Mouse (Mus musculus) hematopoietic stem cell, adult 5-6 weeks (primary cell): ENCODE measurements around the gene Gadd45b. TPM values are rescaled to one million over a fixed set of nuclear protein-coding genes. Genes with fewer than 3 reads are reported as not detected.
A peak's percentile ranks its signal among the peaks of the same experiment; 100 is the strongest.

Experiments used
- ATAC-seq, 2 experiments: fragments of 125-278 bp in 1 of 2; replicated peaks in 1 of 2; 2 replicates each; pipeline ENCODE4 v1.8.0; 2016 to 2017; ENCODE audit warnings: inconsistent platforms in 2 of 2, mild to moderate bottlenecking in 2 of 2, moderate number of reproducible peaks in 2 of 2, low read depth in 1 of 2, moderate TSS enrichment in 1 of 2; ENCODE audit not compliant: low FRiP score in 2 of 2, poor library complexity in 2 of 2, severe bottlenecking in 2 of 2, insufficient read depth in 1 of 2, low TSS enrichment in 1 of 2
- total RNA-seq: library from RNA; stranded (forward); fragments of 172-1452, 232-1000 nt; gene quantifications from 2 replicates; pipeline ENCODE4 v1.2.3, GENCODE M21; 2017

Gene Gadd45b
- total RNA-seq, 1 experiment from 2014 or later, result 25.4 TPM

DNA sequence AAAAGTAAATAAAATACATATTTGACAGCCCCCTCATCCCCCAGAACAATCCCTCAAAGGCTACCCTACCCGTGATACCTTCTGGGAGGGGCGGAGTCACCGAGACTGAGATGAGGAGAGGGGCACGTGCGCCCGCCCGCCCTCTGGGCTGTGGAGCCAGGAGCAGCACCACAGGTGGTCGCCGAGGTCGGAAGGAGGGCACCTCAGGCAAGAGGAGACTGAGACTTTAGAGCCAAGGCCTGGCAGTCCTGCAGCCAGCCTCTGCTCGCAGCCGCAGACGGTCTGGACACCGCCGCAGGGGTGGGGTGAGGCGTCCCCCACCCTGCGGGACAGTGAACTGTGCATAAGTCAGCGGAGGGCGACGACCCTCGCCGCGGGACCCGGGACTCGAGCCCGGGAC is 1.8 kb downstream of the Gadd45b start:
- no peak for ATAC-seq

DNA sequence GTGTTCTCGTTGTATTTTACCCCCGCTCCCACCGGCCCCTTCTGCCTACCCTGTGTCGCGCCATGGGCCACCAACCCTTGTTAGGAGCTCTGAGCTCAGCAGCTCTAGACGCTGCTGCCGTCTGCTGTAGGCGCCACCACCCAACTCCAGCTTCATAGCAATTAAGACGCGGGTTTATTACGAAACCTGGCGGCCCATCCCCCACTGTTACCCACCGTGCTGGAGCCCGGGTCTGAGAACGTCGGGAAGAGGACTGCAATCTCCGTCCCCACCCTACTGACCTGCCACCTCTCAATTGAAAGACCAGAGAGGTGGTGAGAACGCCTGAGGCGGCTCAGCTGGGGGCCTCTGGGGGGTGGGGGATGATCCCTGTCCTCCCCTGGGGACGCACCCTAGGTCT is 2.3 kb downstream of the Gadd45b start:
- no peak for ATAC-seq

DNA sequence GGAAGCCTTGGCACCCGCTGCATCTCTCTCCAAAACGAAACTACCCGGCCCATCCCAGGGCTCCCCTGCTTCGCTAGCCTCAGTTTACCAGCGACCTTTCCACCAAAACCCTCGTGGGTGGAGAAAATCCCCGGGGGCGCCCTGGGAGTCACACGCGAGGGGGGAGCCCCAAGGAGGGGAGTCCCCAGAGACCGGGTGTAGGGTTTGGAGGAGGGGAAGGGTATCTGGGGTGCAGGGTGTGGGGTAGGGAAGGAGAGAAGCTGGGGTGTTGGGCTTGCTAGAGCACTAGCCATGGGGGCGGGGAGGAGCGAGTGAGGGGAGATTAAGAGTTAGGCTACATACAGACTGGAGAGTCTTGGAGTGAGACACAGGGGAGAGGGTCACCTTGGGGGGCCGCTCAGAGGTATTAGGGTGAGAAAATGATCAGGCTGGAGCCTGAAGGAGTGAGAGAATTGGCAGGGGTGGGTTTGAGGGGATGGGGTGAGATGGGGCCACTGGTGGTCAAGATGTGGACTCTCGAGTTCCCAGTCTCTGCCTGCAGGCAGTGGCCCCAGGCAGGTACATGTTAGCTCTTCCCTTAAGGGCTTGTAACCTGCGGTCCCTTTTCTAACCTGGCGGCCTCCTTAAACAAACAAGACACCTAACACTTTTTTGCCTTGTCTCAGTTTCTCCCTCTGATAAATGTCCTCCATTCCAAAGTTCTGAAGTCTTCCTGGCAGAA is 3.0 kb downstream of the Gadd45b start:
- no peak for ATAC-seq

DNA sequence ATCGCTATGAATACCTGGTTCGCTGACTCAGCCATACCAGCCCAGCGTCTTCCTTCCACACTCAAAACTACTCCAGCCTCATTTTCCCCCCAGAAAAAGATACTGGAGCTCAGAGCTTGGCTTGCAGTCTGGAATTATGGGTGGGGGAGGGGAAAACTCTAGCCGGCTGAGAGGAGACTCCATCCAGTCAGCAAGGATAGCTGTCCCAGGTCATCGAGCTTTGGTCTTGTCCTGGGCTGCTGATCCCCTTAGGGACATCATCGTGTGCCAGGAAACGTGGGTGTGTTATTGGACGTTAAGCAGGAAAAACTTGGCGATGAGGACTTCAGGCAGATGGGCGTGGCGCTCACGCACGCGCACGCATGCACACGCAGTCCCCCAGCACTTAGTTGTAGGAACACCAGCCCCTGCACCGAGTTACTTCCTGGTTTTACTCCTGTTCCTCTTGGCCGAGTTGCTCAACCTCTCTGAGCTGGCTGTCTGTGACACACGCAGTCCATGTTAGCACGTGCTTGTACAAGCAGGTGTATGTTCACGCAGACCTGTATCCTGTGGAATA is 3.6 kb downstream of the Gadd45b start:
- peak; percentile 9 to 29; a peak in 1 of 4 replicates for ATAC-seq

DNA sequence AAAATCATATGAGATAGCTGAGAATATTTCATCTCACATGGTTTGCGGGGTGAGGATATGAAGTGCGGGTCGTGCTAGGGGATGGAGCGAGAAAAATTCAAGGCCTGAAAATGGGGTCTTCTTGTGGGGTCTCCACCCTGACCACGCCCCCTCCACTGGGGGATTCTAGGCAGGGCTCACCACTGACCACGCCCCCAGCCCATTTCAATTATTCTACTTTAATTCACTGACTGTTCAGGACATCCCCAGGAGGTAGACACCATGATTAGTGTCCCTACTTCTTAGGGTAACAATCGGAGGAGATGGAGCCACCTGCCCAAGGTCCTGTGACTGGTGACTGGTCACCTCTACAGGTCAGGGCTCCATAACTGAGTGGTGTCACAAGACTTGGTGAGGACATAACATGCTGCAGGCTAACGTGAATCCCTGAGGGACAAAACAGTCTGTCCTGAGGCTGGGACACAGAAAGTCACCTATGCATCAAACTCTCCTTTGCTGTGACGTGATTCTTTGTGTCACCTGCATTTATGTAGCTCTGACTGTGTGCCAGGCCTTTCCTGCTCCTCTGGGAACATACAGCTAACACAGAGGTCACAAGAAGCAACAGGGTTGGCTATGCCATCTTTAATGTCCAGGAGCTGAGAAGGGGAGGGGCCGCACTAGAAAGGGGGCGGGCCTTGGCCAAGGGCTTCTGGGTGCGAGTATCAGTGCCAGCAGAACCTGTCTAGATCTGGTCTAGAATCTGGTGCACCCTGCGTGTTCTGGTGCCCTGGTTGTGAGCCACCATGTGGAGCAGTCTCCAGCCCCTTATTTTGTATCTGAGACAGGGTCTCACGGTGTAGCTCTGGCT is 4.5 kb downstream of the Gadd45b start:
- ATAC-seq, result no peak

DNA sequence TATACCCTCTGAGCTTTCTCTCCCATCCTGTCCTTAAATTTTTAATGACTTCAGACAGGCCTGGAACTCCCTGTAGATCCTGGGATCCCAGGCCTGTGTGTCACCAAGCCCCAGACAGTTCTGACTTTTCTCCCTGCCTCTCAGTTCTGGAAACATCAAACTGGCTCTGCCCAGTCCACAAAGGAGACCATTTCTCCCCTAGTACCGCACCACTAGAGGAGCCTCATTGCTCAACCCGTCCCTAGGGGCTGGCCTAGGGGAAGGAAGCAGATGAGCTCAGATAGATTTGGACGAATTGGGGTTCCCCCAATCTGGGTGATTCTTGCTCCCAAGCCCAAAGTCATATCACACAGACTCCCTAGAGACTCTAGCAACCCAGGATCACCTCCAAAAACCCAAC is 5.4 kb downstream of the Gadd45b start:
- no peak for ATAC-seq

DNA sequence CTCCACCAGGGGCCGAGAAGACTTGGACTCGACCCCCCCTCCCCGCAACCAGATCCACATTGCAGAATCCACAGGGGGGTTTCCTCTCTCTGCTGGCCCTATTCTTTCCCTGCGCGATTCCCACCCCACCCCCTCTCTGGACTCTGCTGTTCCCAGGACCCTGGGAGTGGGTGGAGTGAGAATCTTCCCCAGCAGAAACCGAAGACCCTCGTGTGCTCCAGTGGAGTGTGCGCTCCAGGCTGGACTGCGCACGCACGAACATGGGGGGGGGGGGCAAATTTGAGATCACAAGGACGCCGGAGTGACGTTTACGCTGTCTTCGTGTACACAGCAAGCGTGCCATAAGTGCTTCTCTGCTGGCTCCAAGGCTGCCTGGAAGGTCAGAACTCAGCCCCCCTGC is 5.8 kb downstream of the Gadd45b start:
- no peak for ATAC-seq

DNA sequence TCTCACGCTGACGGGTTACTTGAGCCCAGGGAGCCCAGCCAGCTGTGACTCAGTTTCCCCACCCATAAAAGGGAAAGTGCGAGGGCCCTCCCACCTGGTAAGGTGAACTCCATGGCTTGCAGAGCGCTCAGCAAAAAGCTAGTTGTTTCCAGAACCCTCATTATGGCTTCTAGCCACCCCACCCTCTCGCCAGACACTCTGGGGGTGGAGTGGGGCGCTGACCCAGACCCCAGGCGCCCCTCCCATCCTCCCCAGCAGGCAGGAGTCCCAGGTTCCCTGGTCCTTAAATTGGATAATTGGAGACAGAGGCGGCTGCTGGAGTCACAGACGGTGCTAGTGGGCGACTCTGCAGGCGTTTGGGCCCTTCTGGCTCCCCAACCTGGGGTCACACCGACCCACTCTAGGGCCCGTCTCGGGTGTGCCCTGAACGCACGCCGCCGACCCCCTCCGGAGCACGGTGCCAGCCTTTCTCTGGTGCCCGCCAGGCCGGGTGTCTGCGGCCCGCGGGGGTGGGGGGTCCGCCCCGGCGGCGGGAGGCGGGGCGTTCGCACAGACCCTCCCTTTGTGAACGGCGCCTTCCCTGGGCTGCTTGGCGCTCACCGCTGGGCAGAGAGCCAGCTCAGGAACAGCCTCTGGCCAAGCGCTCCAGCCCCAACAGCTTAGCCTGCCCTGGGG is 6.4 kb downstream of the Gadd45b start:
- ATAC-seq, result no peak

DNA sequence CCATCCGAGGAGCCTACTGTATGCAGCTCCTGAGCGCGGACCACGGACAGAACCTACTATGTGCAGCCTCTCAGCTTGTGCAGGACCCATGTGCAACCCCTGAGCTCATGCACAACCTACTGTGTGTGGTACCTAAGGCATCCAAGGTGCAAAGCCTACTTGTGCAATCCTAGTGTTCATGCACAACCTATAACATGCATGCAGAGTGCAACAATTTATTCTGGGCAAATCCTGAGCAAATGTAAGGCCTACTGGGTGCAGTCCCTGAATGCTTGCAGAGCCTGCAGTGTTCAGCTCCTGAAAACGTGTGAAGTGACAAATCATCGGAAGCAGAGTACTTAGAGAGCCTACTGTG is 6.9 kb downstream of the Gadd45b start:
- ATAC-seq, result no peak

DNA sequence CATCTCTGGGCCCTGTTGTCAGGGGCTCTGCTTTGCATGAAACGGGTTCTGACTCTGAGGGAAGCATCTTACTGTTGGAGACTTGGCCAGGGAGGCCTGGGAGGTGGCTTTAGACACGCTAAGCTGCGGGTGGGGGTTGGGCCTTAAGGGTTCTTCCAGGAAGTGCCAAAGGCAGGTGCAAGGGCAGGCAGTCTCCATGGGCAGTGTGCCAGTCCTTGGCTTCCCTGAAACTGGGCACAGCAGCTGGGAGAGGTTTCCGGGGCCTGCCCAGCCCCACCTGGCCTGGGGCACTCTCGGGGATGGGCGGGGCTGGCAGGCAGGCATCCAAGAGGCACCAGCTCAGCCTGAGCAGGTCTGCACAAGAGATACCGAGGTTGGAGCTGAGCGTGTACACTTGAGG is 7.8 kb downstream of the Gadd45b start:
- peak in 1 of 2 experiments; percentile 10; a peak in 1 of 4 replicates for ATAC-seq

DNA sequence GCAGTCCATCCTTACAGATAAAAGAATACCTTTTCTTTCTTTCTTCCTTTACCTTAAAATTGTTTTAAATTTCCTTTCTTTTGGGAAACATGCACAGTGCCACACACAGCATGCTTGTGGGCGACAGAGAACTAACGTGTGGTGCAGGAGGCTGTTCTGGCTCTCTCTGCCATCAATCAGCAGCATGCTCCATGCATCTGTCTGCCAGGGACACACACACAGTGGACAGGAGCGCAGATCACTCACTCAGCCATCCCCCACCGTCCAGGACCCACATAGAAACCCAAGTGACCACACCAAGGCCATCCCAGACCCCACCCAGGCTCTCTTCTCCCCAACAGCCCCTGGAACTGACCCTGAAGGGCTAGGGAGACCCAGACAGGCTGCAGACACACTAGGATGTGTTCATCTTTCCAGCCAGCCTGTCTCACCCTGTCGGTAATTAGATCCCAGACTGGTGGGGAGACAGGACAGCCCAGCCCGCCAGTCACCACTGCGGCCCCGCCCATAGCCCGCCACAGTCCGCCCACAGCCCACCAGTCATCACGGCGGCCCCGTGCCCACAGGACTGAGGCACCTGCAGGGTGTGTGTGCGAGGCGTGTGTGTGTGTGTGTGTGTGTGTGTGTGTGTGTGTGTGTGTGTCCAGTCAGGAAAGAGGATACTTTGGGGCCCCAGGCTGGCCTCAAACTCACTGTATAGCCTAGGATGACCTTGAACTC is 9.1 kb downstream of the Gadd45b start:
- 0 out of 4 replicates have a peak, but pooled peaks of 1 of the 2 experiments have one; percentile 12 for ATAC-seq

DNA sequence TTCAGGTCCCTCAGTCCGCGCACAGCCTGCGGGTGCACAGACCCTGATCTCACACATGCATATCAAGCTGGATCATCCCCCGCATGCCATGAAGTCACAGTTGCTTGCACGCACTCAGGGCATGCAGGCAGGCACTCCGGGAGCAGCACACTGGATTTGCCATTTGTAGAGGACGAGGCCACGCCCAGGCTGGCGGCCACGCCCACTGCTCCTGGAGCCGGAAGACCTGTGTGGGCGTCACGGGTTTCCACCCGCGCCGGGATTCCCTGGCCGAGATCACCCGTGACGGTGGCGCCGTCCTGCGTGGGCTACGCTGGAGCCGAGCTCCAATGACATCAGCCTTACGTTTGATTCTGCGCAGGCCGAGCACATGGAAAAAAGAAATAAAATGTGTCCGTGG is 9.8 kb downstream of the Gadd45b start:
- ATAC-seq, result peak; percentile 52 to 55

DNA sequence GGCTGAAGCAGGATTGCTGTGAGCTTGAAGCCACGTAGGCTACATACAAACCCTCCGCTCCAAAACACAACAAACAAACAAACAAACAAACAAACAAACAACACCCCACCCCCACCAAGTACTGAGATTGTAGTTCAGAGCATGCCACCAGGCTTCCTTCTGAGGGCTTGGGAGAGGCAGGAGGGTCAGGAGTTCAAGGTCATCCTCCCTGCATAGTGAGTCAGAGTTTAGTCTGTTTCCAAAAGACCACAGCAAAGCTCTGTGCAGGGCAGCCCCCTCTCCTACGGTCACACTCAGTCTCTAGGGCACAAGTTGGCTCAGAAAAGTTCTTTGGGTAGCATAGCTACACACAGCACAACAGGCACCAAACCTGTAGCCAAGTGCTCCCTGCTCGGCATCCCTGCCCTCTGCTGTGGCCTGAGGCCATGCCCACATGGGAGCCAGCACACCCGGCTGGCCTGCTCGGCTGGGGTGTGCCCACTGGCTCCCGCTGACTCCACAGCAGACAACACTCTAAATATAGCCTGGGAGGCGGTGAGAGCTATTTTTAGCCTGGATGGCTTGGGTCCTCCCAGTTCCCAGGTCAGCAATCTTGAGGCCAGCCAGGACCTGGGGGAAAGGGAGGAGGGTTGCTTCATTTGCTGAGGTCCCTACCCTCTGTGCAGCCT is 10.6 kb downstream of the Gadd45b start:
- ATAC-seq, result 0 out of 4 replicates have a peak, but pooled peaks of 1 of the 2 experiments have one; percentile 3

DNA sequence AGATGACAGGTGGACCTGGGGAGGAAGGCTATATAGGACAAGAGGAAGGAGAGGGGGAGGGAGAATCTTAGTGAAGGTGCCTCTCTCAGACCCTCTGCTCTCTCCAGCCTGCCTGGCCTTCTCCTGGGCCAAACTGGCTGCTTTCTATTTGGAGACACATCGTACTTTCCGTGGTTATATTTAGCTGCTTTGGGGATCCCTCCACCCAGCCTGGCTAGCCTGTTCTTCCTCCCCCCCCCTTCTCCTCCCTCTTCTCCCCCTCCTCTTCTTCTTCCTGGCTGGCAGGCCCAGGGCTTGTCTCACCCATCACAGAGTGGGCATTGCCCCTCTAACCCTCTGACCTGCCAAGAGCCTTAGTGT is 11.1 kb downstream of the Gadd45b start:
- no peak for ATAC-seq

DNA sequence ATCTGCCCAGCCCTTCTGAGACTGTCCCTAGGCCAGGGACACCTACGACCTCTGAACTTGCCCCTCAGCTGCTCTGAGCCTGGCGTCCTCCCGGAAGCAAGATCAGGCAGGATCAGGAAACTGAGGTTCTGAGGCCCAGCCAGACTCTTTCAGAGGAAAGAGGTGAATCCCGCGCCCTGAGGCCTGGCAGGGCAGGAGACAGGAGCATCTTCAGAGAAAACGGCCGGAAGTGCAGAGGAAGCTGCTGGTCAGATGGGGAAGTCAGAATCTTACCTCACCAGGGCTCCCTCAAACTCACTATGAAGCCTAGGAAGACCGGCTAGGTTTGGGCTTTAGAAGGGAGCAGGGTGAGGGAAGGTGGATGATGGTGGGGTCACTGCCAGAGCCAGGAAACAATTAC is 13.0 kb downstream of the Gadd45b start:
- peak in 1 of 2 experiments; percentile 49; a peak in 2 of 4 replicates for ATAC-seq

DNA sequence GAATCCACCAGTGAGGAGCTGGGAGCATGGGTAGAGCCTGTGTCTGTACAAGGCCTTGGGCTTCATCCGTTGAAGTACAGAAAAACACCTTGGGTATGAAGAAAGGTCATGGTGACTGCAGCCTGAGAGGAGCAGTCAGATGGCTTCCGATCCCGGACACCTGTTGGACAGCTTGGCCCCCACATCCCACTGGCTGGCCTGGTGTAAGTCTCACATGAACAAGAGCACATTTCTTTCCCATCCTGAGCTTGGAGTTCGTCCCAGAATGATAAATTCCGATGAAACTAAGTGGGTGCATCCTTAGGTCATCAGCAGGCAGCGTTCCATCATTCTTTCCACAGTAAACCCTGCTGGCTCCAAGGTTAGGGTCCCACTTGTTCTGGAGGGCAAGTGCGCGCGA is 13.8 kb downstream of the Gadd45b start:
- no peak for ATAC-seq

DNA sequence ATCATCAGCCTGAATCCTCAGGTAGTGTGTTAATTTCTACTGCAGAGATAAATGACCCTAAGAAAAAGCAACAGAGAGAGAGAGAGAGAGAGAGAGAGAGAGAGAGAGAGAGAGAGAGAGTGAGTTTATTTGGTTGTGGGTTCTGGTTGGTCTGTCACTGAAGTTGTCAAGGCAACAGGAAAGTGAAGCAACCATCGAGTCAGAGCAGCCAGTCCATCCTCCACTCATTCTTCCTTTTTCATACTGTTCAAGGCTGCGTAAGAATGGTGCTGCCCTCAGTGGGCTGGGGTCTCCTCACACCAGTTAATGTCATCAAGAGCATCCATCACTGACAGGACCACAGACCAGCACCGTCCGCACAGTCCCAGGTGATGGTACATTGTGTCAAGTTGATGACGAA is 14.4 kb downstream of the Gadd45b start:
- ATAC-seq, result no peak
